12 mouse cellular contexts compared by ENCODE assay signal in the genomic region with DNA sequence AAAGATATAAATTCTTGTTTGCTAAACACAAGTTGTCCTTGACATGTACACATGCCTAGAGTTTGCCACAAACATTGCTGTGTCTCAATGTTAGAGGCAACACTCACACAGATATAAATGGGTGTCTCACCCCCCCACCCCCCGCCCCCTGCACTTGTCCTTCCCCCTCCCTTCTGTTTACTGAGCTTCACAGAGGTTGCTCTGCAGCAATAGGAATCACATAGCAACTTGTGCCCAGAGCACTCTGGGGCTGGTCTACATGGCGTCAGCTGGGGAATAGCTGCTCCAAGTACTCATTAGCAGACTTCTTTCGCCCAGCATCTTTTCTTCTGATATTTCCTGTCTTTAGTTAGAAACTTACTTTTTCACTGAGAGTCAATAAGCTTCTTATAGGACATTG. TPM values are rescaled to one million over a fixed set of nuclear protein-coding genes. Genes with fewer than 3 reads are reported as not detected.
A peak's percentile ranks its signal among the peaks of the same experiment; 100 is the strongest.
DNase-seq lines count a peak whose midpoint lies in the region; ATAC-seq lines count a peak whose summit lies in the region.
"Had no signal": no experiment of that assay in that cellular context is flagged by ENCODE, and none has a peak within 500 bp of the region (broad histone marks: within the 10 kb centered on the region; RNA-seq: fewer than 3 reads in every experiment).

No protein-coding gene starts in this region.

- no peak for DNase-seq in kidney, postnatal 14 days
- DNase-seq in midbrain, embryonic 14.5 days: no peak
- no peak for DNase-seq in retina, postnatal 1 day
- DNase-seq in ovary, adult 18-20 months (ENCODE audit: low spot score): no peak
- no peak for DNase-seq in adrenal gland, postnatal 36 days
- DNase-seq: cerebellum, postnatal 10 days; layer of hippocampus, adult 9-11 months; right cerebral cortex, postnatal 14 days; thymus, postnatal 25 days had no signal

- peaks cover 7% of the 10 kb centered on the region; the same call in 1 of the 2 replicates for H3K4me1 ChIP-seq in kidney, embryonic 16.5 days (ENCODE audit: insufficient read depth, low read length)
- 0 out of 2 replicates have a peak, but pooled peaks cover 4% of the 10 kb centered on the region for H3K4me1 ChIP-seq in embryonic facial prominence, embryonic 12.5 days
- peaks cover 12% of the 10 kb centered on the region for H3K4me1 ChIP-seq in hindbrain, embryonic 12.5 days
- H3K4me1 ChIP-seq in midbrain, embryonic 14.5 days (ENCODE audit: control insufficient read depth, insufficient read depth, low read length): peaks cover 13% of the 10 kb centered on the region

- no peak overlapping the region for H3K9ac ChIP-seq in kidney, embryonic 16.5 days (replicated peaks; ENCODE audit: low read length)
- no peak overlapping the region for H3K9ac ChIP-seq in embryonic facial prominence, embryonic 12.5 days
- no peak overlapping the region for H3K9ac ChIP-seq in hindbrain, embryonic 12.5 days
- H3K9ac ChIP-seq in midbrain, embryonic 14.5 days (replicated peaks; ENCODE audit: low read length): no peak overlapping the region

- H3K9me3 ChIP-seq in kidney, embryonic 16.5 days (ENCODE audit: low read length): no peaks in the 10 kb centered on the region
- no peaks in the 10 kb centered on the region for H3K9me3 ChIP-seq in embryonic facial prominence, embryonic 12.5 days
- H3K9me3 ChIP-seq in hindbrain, embryonic 12.5 days (replicated peaks): no peaks in the 10 kb centered on the region
- no peaks in the 10 kb centered on the region for H3K9me3 ChIP-seq in midbrain, embryonic 14.5 days (ENCODE audit: control insufficient read depth, low read length)

- peak overlapping the region; percentile 65 for H3K4me3 ChIP-seq in kidney, embryonic 16.5 days (ENCODE audit: low read length)
- peak overlapping the region; percentile 62 for H3K4me3 ChIP-seq in embryonic facial prominence, embryonic 12.5 days
- H3K4me3 ChIP-seq in hindbrain, embryonic 12.5 days: no peak overlapping the region
- peak overlapping the region; percentile 53 for H3K4me3 ChIP-seq in midbrain, embryonic 14.5 days (replicated peaks; ENCODE audit: low read depth, low read length)

- H3K27ac ChIP-seq in kidney, embryonic 16.5 days (ENCODE audit: low read length): no peak overlapping the region
- no peak overlapping the region for H3K27ac ChIP-seq in embryonic facial prominence, embryonic 12.5 days
- no peak overlapping the region for H3K27ac ChIP-seq in hindbrain, embryonic 12.5 days
- H3K27ac ChIP-seq in midbrain, embryonic 14.5 days (replicated peaks; ENCODE audit: low read depth, low read length): no peak overlapping the region

- H3K27me3 ChIP-seq in kidney, embryonic 16.5 days (ENCODE audit: insufficient read depth, low read length): peaks cover 5% of the 10 kb centered on the region
- H3K27me3 ChIP-seq in embryonic facial prominence, embryonic 12.5 days: no peaks in the 10 kb centered on the region
- H3K27me3 ChIP-seq in hindbrain, embryonic 12.5 days: peaks cover 19% of the 10 kb centered on the region
- H3K27me3 ChIP-seq in midbrain, embryonic 14.5 days (ENCODE audit: control insufficient read depth, insufficient read depth, low read length): no peaks in the 10 kb centered on the region; the same call in none of the 2 replicates

- peaks cover 4% of the 10 kb centered on the region; the same call in 1 of the 2 replicates for H3K36me3 ChIP-seq in kidney, embryonic 16.5 days (ENCODE audit: insufficient read depth, low read length)
- H3K36me3 ChIP-seq in embryonic facial prominence, embryonic 12.5 days: peaks cover 12% of the 10 kb centered on the region
- no peaks in the 10 kb centered on the region for H3K36me3 ChIP-seq in hindbrain, embryonic 12.5 days
- H3K36me3 ChIP-seq in midbrain, embryonic 14.5 days (ENCODE audit: control insufficient read depth, insufficient read depth, low read length): no peaks in the 10 kb centered on the region

- no peak for ATAC-seq in kidney, embryonic 16.5 days (ENCODE audit: low FRiP score, low TSS enrichment)
- ATAC-seq in embryonic facial prominence, embryonic 12.5 days (ENCODE audit: insufficient number of reproducible peaks, insufficient read depth, low FRiP score, low TSS enrichment): no peak
- no peak for ATAC-seq in hindbrain, embryonic 12.5 days (ENCODE audit: low FRiP score)
- no peak for ATAC-seq in midbrain, embryonic 14.5 days (ENCODE audit: low FRiP score, low TSS enrichment)

- H3K4me2 ChIP-seq in kidney, embryonic 16.5 days (replicated peaks; ENCODE audit: low read depth, low read length): peak overlapping the region; percentile 96
- peak overlapping the region; percentile 97 for H3K4me2 ChIP-seq in embryonic facial prominence, embryonic 12.5 days (replicated peaks)
- peak overlapping the region; percentile 94; the same call in 1 of the 2 replicates for H3K4me2 ChIP-seq in hindbrain, embryonic 12.5 days (replicated peaks)
- H3K4me2 ChIP-seq in midbrain, embryonic 14.5 days (ENCODE audit: low read length): peak overlapping the region; percentile 96

- WGBS in kidney, embryonic 16.5 days: 66% methylated on average over 3 of the region's 3 CpGs
- 66% methylated on average over 3 of the region's 3 CpGs for WGBS in embryonic facial prominence, embryonic 12.5 days
- WGBS in hindbrain, embryonic 12.5 days: 71% methylated on average over 3 of the region's 3 CpGs
- 83% methylated on average over 3 of the region's 3 CpGs for WGBS in midbrain, embryonic 14.5 days

RNA-seq across cellular contexts. Expression of gene Kcnj2, which starts 1.8 kb away (rescaled TPM):
- 1.6 TPM in 2 replicates for polyA plus RNA-seq in kidney, embryonic 16.5 days (2015; fragmentation: Nextera tagmentation; extraction: Ambion mirVana)
- polyA plus RNA-seq in embryonic facial prominence, embryonic 12.5 days (2016; fragmentation: Nextera tagmentation; extraction: Ambion mirVana): 7.5 and 7.7 TPM in 2 replicates
- 2.9 and 3.2 TPM in 2 replicates for polyA plus RNA-seq in hindbrain, embryonic 12.5 days (2016; fragmentation: Nextera tagmentation; extraction: Ambion mirVana)
- polyA plus RNA-seq in midbrain, embryonic 14.5 days (2014; fragmentation: Nextera tagmentation; extraction: Ambion mirVana): 0.63 and 1.3 TPM in 2 replicates
- total RNA-seq in adrenal gland, postnatal 36 days (2021): 10 to 100 TPM in 1 of 2 experiments, 1 to 10 TPM in 1; 8.4 to 12.5 TPM
